Mouse (Mus musculus): ENCODE results near the gene Arhgap32.
A peak's percentile ranks its signal among the peaks of the same experiment; 100 is the strongest.

Gene Arhgap32

DNA sequence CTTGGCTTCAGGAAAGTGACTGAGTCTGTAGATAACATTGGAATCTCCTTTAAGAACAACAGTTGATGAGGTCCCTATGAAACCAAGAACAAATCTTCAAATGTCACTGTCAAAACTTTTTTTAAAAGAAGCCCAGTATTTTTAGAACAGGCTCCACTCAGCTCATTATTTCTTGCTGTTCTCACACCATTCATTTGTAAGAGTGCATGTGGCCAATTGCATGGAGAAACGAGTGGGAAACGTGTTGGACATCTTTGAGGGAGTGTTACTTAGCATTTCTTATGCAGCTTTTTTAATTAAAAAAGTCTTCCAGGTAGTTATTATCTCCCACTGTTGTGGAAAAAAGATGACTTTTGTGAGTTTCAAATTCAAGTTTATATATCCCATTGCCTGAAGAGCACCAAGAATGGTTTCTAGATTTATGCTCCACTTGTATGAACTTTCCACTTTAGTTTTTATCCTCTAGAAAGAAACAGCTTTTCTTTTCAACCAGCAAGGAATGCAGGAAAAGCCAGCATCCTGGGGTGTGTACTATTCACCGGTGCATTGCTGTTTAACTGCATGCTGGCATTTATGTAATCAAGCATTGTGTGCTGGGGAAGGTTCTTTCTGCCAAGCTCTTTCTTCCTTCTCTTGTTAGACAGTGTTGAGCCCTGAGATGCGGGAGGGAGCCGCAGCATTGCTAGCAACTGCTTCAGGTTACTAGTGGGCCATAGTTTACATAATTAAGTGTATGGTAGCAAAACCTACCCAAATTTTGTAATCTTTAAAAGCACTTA, 76.5 kb downstream of the Arhgap32 start:
- DNase-seq (ENCODE audit: low spot score in 2 of 2) = no peak

GRCm38 (mm10) chr9:32204450-32204990, 88.6 kb downstream of the Arhgap32 start:
- no peak for DNase-seq (ENCODE audit: low spot score in 2 of 2)

DNA sequence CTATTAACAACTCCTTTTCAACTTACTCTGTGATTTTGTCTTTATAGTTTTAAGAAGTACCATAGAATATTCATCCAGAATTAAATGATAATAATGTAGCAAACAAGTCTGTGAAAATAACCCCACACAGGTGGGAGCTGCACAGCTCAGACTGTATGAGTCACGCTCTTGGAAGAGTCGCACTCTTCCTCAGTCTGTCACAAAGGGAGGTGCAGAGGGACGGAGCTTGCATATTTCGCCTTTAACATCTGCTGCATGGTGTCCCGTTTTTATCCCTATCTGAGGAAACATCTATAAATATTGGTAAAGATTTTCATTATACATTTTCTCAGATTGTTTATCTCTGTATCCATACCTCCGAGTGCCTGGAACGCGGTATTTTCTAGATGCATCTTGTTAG, 91.2 kb downstream of the Arhgap32 start:
- DNase-seq (ENCODE audit: low spot score in 2 of 2) = peak in 1 of 2 experiments; percentile 59

DNA sequence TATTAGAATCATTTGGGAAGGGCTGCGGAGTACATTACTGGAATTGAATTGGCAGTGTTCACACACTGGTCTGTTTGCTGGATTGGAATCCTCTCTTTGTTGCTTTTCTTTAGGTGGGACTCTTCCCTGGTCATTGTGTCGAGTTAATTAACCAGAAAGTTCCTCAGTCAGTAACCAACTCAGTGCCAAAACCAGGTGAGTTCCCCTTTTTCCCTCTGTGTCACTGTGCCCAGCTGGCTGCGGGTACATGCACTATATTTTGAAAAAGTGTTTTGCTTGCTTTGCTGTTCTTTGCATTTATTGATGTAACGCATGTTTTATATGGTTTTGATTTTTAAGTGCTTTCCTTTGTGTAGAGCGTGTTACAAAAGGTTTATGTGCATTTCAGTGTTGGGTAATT, 92.1 kb downstream of the Arhgap32 start:
- no peak for DNase-seq (ENCODE audit: low spot score in 2 of 2)

DNA sequence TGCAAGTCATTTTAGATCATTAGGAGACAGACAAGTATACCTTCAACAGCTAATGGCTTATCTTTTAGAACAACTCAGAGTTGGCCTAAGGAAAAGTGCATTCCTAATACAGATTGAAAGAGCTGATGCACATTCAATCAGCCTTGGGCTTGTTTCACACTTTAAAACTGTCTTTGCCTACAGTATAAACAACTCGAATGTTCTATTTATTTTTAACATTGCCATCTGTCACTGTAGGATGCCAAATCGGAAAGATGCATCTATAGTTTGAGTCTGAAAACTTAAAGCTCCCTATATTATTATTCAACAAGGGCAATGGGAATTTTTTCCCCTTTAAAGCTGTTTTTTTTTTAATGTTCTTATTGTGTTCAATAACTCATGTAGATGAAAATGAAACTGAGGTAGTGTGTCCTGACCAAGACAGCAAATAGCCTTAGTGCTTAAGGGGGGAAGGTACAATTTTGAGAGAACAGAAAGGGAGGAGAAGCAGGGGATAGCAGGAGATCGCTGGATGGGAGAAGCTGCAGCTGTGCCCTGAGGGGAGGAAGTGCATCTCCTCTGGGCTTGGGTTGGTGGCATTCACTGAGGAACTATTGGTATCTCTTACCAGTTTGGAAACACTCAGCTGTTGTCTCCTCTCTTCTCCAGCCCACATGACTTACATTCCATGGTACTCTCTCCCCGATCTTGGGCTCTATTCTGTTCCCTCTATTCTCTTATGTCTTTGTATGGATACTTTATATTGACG, 101.1 kb downstream of the Arhgap32 start:
- DNase-seq (ENCODE audit: low spot score in 2 of 2) = no peak

- no peak for DNase-seq (ENCODE audit: low spot score in 2 of 2)
Observed at GRCm38 (mm10) chr9:32219400-32219799, 103.5 kb downstream of the Arhgap32 start.

DNA sequence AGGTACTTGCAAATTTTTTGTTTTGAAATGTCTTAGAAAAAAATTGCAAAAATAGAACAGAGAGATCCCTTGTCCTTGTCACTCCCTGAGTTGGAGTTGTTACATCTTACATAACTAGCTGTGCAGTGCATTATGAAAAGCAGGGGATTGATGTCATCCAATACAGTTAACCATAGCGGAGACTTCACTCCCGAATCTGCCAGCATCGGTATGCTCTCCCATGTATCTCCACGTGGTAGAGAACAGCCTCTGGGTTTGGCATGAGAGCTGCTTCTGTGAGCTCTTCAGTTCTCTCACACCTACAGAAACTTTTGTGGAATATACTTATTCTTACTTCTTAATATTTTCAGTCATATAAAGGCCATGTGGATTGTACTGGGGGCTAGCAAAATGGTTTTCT, 106.2 kb downstream of the Arhgap32 start:
- no peak for DNase-seq (ENCODE audit: low spot score in 2 of 2)

DNA sequence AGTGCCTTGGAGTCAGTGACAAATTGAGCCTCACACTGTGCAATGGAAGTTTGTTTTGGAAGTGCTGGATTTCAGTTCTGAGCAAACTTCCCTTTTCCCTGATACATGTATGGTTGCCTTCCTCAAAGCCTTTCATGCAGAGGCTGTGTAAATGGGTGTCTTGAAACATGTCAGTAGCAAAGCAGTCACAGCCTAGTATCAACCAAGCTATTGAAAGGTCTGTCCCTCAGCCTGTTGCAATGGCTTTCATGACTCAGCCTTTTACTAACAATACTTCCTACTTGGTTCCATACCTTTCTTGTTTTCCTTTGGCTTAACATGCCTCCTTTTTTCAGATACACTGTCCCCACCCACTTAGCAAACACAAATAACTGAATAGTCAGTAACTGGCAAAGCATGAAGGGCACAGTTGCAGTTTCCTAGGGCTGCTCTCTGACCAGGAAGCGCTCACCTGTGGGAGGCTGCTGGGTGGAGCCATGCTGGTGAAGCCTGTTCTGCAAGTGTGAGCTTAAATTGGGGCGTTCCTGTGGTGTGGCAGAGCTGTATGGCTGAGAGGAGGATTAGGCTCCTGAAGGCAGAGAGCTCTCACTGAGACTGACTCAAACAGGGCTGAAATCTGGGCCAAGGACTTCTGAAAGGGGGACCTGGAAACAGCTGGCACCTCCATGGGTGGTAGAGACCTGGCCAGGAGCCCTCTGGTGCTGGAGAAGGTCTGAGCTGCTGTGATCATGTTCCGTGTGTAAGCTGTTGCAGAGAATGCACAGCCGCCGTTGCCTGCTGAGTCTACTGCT, 108.0 kb downstream of the Arhgap32 start:
- peak; percentile 71 to 77 for DNase-seq (ENCODE audit: low spot score in 2 of 2)

DNA sequence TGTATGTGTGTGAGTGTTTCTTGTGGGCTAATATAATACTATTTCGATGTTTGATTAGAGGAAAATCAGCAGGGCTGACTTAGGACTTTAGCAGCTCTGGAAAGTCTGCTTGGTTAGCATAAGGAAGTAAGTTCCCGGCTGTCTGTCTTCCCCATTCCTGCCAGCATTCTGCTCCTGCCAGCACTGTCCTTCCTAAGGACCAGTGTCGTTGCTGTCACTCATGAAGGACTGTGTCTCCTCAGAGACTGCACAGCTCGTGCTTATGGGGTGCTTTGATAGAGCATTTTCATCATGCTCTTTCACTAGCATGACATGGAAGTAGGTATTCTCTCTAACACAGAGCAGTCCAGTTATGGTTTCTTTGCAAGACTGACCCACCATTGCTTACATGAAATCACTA, 109.0 kb downstream of the Arhgap32 start:
- no peak for DNase-seq (ENCODE audit: low spot score in 2 of 2)

DNA sequence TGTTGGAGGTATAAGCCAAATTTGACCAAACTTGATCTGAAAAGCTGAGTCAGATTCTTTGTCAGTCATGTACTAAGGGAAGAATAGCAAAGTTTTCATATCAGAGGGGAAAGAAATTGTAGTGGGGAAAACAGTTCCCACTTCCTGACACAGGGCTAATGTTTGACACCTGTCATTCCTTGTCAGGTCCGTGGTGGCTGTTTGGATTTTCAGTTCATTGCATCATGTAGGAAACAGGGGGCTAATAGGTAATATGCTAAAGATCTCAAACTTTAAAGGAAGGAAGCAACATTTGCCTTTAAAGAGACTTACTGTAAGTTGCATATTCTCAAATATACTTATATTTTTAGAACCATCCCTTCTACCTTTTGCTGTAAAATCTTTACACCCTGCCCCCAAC, 109.6 kb downstream of the Arhgap32 start:
- no peak for DNase-seq (ENCODE audit: low spot score in 2 of 2)

GRCm38 (mm10) chr9:32227034-32227433, 111.1 kb downstream of the Arhgap32 start:
- no peak for DNase-seq (ENCODE audit: low spot score in 2 of 2)

- DNase-seq (ENCODE audit: low spot score in 2 of 2) = no peak
Observed at GRCm38 (mm10) chr9:32233593-32233992, 117.7 kb downstream of the Arhgap32 start.

GRCm38 (mm10) chr9:32234767-32235489, 119.0 kb downstream of the Arhgap32 start:
- no peak for DNase-seq (ENCODE audit: low spot score in 2 of 2)

DNA sequence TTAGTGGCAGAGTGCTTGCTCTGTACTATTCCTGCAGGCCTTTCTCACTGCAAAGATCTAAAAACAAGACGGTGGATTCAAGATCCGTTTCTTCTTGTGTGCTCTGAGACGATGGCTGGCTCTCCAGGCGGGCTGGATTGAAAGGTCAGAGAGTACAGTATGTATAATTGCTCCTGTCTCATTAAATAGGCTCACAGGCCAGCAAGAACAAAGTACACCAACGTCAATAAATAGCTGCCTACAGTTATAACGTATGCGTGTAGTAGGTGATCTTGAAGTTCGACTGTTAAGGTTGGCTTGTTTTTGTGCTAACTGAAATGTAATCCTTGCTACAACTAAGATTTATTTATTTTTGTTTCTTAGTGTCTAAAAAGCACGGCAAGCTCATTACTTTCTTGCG, 123.0 kb downstream of the Arhgap32 start:
- no peak for DNase-seq (ENCODE audit: low spot score in 2 of 2)

- DNase-seq (ENCODE audit: low spot score in 2 of 2) = no peak
Observed at GRCm38 (mm10) chr9:32239427-32239826, 123.5 kb downstream of the Arhgap32 start.

DNA sequence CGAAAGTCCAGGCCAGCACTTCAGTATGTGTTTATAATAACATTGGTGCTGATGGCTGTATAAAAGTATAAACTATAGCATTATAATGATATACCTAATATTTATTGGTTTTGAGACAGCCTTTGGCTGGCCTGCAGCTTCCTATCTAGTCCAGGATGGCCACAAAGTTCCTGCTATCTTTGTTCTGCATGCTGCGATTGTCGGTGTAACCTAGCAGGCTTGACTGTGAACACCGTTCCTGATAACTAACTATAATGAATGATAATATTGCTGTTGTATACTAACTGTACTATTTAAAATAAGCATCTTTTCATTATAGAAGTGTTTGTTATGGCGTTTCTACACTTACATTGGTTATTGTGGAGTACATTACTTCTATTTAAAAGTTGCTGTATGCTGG, 124.5 kb downstream of the Arhgap32 start:
- DNase-seq (ENCODE audit: low spot score in 2 of 2) = no peak

GRCm38 (mm10) chr9:32241637-32242199, 125.8 kb downstream of the Arhgap32 start:
- DNase-seq (ENCODE audit: low spot score in 2 of 2) = no peak

DNA sequence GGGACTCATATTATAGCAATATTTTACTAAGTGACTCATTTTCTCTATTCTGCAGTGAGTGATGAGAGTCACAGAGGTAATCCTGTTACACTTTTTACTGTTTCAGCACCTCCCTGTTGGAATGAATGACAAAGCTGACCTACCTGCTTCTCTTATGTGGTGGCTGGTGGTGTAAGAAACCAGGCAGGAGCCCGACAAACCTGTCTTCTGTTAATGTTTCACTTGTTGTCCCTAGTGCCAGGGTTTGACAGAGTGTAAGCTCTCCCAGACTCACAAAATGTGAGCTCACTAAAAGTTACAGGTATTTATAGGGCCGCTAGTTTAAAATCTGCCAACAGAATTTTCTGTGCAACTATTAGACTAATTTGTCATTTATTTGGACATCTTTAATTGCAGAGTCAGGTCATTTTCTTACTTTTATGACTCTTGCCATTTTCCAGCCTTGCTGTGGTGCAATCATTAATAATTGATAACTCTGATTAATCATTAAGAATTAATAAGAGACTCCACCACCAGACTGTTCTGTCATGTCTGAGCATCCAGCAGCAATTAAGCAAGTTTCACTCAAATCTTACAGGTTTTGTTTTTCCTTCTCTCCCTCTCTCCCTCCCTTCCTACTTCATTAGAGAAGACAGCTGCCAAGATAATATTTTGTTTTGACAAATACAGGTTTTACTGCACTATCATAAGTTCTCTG, 127.1 kb downstream of the Arhgap32 start:
- DNase-seq (ENCODE audit: low spot score in 2 of 2) = no peak

GRCm38 (mm10) chr9:32245237-32245636, 129.3 kb downstream of the Arhgap32 start:
- DNase-seq (ENCODE audit: low spot score in 2 of 2) = no peak

DNA sequence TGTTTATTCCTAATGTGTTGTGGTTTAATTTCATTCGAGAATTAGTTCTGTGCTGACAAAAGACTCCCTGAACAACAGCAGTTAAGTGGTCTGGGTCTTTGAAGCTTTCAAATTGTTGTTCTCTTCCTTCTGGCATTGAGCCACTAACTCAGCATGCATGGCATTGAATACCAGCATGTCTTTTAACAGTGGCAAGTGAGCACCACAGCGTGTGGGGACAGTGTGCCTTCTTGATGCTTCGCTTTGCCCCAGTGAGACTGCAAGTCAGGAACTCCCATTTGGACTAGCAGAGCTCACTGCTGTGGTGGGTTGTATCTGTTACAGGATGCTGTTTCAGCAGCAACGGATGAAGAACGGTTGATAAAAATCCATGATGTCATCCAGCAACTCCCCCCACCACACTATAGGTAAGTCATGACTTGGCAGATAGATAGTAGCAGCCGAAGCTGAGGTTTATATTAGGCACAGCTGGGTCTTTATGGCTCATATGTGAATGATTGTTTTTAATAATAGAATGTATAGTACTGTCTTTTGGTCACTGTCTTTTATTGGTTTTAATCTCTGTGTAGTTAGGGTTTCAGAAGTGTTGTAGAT, 130.3 kb downstream of the Arhgap32 start:
- no peak for DNase-seq (ENCODE audit: low spot score in 2 of 2)

Data from right cerebral cortex, adult 2 months (tissue).